Mouse (Mus musculus) limb, embryonic 15.5 days (tissue): ENCODE results near the gene Uqcc1. TPM values are rescaled to one million over a fixed set of nuclear protein-coding genes. Genes with fewer than 3 reads are reported as not detected.

ENCODE experiments used
- ATAC-seq: fragments of 200-750 bp; cut with Nextera tagmentation; 2 replicates; pipeline ENCODE4 v1.8.0; 2017; ENCODE audit warnings: low read depth, moderate TSS enrichment; ENCODE audit not compliant: insufficient number of reproducible peaks, low FRiP score, low TSS enrichment
- H3K27ac ChIP-seq: fragments of 300-500 bp; sonication (generic); 2 replicates; pipeline ENCODE4 v1.5.1; 2015; ENCODE audit warnings: moderate library complexity, mild to moderate bottlenecking, inconsistent platforms
- H3K27me3 ChIP-seq: fragments of 300-500 bp; sonication (generic); 2 replicates; pipeline ENCODE4 v1.6.1; 2015; ENCODE audit warnings: inconsistent platforms
- H3K36me3 ChIP-seq: fragments of 300-500 bp; sonication (generic); 2 replicates; pipeline ENCODE4 v1.6.1; 2015; ENCODE audit warnings: inconsistent platforms
- H3K4me1 ChIP-seq: fragments of 300-500 bp; sonication (generic); 2 replicates; pipeline ENCODE4 v1.6.1; 2015; ENCODE audit warnings: inconsistent platforms
- H3K4me2 ChIP-seq: fragments of 300-500 bp; sonication (generic); 2 replicates; pipeline ENCODE4 v1.6.1; 2015; ENCODE audit warnings: mild to moderate bottlenecking, inconsistent platforms
- H3K4me3 ChIP-seq: fragments of 300-500 bp; sonication (generic); 2 replicates; pipeline ENCODE4 v1.5.1; 2015; ENCODE audit warnings: mild to moderate bottlenecking, inconsistent platforms
- H3K9ac ChIP-seq: fragments of 300-500 bp; sonication (generic); 2 replicates; pipeline ENCODE4 v1.6.1; 2015; ENCODE audit warnings: inconsistent platforms
- H3K9me3 ChIP-seq: fragments of 300-500 bp; sonication (generic); 2 replicates; pipeline ENCODE4 v1.6.1; 2016; ENCODE audit warnings: inconsistent platforms
- WGBS: fragments of 180-500 bp; shearing (Covaris S2); methylation state at CpG from one replicate; pipeline ENCODE4 v1.1.7; 2015; 5-methylcytosine and 5-hydroxymethylcytosine counted together
- polyA plus RNA-seq: library from polyadenylated mRNA; unstranded; fragments of >200 nt; fragmentation: Nextera tagmentation; extraction: Ambion mirVana; gene quantifications from 2 replicates; pipeline ENCODE4 v1.2.1, GENCODE M21; 2015

Gene Uqcc1
- polyA plus RNA-seq, 1 experiment from 2014 or later: 60.8 TPM

DNA sequence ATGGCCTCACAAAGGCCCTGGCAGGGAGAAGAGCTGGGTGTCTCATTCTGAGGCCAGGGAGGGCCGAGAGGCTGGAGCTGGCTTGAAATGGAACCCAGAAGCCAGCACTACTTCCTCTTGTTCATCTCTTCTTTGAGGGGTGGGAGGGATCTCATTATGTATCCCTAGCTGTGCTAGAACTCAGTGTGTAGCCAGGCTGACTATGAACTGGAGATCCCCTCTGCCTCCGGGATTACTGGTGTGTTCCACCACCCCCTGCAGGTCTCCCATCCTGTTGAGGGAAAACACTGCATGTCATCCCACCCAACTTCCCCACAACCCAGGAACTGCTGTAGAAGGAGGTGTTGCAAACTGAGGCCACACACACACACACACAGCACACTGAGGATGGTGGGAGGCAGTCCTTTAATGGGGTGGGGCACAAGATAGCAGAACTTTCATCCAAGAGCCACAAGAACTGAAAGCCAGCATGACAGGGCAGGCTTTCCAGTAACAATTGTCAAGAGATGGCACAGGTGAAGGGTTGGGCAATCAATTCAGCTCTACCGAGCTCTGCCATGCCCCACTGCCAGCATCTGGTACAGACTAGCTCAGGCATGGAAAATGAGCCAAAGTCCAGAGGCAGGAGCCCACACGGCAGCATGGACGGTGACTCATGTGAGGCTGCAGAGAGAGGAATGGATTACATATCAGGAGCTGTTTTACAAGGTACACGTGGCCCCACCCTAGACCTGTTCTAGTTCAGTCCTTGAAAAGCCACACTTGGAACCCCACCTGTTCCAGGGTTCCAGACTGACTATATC, 110.5 kb downstream of the Uqcc1 start:
- H3K4me3 ChIP-seq: peak overlapping the region; percentile 78
- H3K4me1 ChIP-seq: peaks cover 27% of the 10 kb centered on the region
- H3K27ac ChIP-seq: peak overlapping the region; percentile 88
- H3K27me3 ChIP-seq: no peaks in the 10 kb centered on the region
- 63% methylated on average over 6 of the region's 6 CpGs for WGBS
- H3K4me2 ChIP-seq: peak overlapping the region; percentile 86
- peak overlapping the region; percentile 76; the same call in 1 of the 2 replicates for H3K9ac ChIP-seq
- peak; percentile 7; the same call in 1 of the 2 replicates for ATAC-seq
- H3K36me3 ChIP-seq: peaks cover 45% of the 10 kb centered on the region
- H3K9me3 ChIP-seq: no peaks in the 10 kb centered on the region

DNA sequence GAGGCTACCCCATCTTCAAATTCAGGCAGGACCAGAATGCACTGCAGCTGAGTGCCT, 110.9 kb downstream of the Uqcc1 start, which contains the start of gene BC029722:
Gene BC029722 (minus strand): TSS at position 35 of the 57 bp plus-strand sequence.
- Histone ChIP-seq H3K27me3 (no peaks in the 10 kb centered on the region), H3K9ac (peak within 1 kb of the TSS; percentile 76), H3K4me1 (peaks cover 27% of the 10 kb centered on the region), H3K9me3 (no peaks in the 10 kb centered on the region), H3K27ac (peak within 1 kb of the TSS; percentile 88), H3K36me3 (peaks cover 45% of the 10 kb centered on the region), H3K4me2 (peak within 1 kb of the TSS; percentile 86), H3K4me3 (peak within 1 kb of the TSS; percentile 78)
- no peak for ATAC-seq

DNA sequence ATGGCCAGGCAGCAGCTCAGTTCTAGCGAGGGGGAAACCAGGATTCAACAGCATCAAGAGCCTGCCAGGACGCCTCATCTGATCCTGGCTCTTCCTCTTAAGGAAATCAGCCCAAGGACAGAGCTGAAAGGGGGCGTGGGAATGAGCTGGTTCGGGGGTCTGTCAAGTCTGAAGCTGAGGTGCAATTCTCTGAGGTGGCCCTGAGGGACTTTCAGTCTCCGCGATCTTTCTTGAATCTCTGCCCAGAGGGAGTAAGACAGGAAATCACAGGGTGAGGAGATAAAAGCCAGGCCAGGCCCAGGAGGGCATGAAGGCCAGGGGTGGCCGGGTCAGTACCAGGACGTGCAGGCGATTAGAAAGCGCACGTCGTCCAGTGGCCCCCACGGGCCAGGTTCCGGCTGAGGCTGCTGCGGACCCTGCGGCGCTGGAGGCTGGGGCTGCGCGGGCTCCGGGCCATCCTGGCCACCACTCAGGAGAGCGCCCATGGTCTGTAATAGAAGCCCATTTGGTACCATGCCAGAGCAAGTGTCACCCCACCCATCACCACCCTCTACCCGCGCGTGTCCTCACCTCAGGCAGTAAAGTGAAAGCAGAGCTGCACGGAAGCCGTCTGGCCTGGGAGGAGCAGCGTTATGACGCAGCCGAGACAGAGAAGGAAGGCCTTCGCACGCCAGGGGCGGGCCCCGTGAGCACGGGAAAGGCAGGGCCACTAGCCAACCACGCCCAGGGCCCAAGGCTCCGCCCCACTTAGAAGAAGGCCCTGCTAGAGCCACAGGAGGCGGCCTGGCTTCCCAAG, 111.3 kb downstream of the Uqcc1 start:
- peaks cover 27% of the 10 kb centered on the region for H3K4me1 ChIP-seq
- peak overlapping the region; percentile 88 for H3K27ac ChIP-seq
- ATAC-seq: peak; percentile 91
- peaks cover 42% of the 10 kb centered on the region for H3K36me3 ChIP-seq
- H3K4me2 ChIP-seq: peak overlapping the region; percentile 86
- peak overlapping the region; percentile 76 for H3K9ac ChIP-seq
- 2% methylated on average over 32 of the region's 37 CpGs for WGBS
- H3K27me3 ChIP-seq: no peaks in the 10 kb centered on the region
- no peaks in the 10 kb centered on the region for H3K9me3 ChIP-seq
- peak overlapping the region; percentile 78 for H3K4me3 ChIP-seq

DNA sequence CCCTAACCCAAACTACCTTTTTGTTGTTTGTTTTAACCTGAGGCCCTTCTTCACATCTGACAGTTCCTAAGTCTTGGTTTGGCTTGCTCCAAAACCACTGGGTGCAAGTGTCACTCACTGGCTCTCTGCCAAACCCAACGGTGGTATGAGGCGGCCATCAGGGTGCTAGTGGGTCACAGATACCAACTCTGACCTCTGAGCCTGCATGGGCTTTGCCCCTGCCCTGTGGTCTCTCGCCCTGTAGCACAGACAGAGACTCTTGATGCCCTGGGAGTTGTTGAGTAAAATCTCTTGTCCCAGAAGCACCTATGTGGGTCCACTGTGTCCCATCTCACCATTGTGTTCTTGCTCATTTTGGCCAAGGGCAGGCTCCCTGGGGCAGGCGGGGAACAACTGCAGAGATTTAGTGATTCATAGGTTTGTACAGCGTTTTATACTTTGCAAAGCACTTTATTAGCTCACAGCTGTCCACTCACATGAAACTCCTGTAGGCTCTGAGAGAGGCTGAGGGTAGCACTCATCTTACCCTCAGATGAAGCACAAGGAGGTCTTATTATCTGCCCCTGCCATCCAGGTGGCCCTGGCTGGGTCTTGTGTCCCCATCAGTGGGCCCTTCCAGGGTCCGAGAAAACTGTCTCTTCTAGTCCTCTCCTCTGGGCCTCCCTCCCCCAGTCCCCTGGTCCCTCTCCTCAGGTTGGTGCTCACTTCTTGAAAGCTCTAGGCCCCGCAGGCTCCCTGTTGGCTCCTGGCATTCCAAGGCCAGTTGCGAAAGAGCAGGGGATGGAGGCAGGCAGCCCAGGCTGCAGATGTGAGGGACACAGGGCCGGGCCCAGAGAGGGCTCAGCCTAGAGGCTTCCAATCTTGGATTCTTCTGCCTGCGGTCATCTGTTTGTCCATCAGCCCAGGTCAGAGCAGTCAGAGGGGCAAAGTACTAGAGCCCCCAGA, 112.5 kb downstream of the Uqcc1 start:
- no peaks in the 10 kb centered on the region for H3K9me3 ChIP-seq
- peaks cover 27% of the 10 kb centered on the region for H3K4me1 ChIP-seq
- H3K4me2 ChIP-seq: peak overlapping the region; percentile 86; the same call in 1 of the 2 replicates
- H3K36me3 ChIP-seq: peaks cover 29% of the 10 kb centered on the region
- WGBS: 84% methylated on average over 10 of the region's 10 CpGs
- H3K9ac ChIP-seq: no peak overlapping the region
- H3K27me3 ChIP-seq: no peaks in the 10 kb centered on the region
- 0 out of 2 replicates have a peak overlapping the region, but pooled peaks have one; percentile 78 for H3K4me3 ChIP-seq
- ATAC-seq: no peak
- no peak overlapping the region for H3K27ac ChIP-seq

DNA sequence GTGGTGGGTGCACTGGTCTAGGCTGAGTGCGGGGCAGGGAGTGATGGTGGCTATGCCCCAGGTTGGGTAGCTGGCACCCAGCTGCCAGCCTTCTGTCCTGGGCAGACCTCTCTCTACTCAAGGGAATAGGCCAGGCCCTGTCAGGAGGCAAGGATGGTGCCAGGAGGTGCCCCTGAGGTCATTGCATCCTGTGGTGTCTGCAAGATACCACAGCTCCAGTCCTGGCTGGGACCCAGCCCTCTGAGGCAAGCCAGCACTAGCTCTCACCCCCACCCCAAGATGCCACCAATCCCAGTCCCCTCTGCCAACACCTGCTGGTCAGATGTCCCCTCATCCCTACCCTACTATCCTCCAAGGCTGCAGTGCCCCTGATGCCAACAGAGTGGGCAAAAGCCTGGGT, 113.9 kb downstream of the Uqcc1 start:
- peaks cover 27% of the 10 kb centered on the region for H3K4me1 ChIP-seq
- H3K27ac ChIP-seq: no peak overlapping the region
- H3K4me3 ChIP-seq: no peak overlapping the region
- 100% methylated on average over 1 of the region's 1 CpGs for WGBS
- H3K9me3 ChIP-seq: no peaks in the 10 kb centered on the region
- H3K36me3 ChIP-seq: peaks cover 17% of the 10 kb centered on the region
- H3K27me3 ChIP-seq: no peaks in the 10 kb centered on the region
- no peak for ATAC-seq
- no peak overlapping the region for H3K9ac ChIP-seq
- no peak overlapping the region for H3K4me2 ChIP-seq

DNA sequence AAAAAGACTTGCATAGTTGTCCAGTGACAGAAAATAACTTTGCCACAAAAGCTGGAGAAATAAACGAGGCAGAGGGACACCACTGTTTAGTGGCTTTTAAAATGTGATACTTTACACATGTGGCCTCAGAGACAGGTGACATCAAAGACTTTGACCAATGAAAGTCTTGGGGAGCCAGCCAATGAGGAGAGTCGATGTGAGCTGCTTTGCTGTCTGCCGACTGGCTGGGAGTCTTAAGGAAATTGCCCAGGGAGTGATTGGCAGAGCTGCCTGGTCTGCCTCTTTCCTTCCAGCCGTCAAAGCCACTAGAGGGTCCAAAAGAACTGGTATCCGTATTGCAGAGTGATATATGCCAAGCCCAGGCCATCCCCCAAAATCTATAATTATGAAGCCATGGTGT, 115.3 kb downstream of the Uqcc1 start:
- H3K9me3 ChIP-seq: no peaks in the 10 kb centered on the region
- peaks cover 22% of the 10 kb centered on the region for H3K4me1 ChIP-seq
- H3K4me2 ChIP-seq: no peak overlapping the region
- no peaks in the 10 kb centered on the region for H3K27me3 ChIP-seq
- ATAC-seq: no peak
- WGBS: 14% methylated on average over 5 of the region's 5 CpGs
- H3K4me3 ChIP-seq: no peak overlapping the region
- no peak overlapping the region for H3K9ac ChIP-seq
- H3K36me3 ChIP-seq: peaks cover 4% of the 10 kb centered on the region
- no peak overlapping the region for H3K27ac ChIP-seq

DNA sequence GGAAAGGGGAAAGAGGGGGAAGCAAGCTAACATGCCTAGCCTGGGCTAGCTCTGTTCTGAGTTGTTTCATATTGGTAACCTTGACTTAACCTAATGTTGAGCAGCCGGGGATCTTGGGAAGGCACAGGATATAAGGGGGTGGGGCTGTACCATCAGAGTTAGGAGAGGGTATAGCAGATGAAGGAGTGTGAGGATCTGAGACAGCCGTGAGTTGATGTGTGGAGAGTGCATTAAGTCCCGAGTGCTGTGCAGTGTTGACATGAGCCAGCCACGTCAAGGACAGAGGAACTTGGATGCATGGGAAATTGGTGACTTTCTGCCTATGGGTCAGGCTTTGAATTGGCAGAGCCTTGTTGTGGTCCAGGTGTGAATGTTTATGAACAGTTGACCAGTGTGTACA, 117.5 kb downstream of the Uqcc1 start:
- Histone ChIP-seq H3K27me3 (no peaks in the 10 kb centered on the region), H3K36me3 (no peaks in the 10 kb centered on the region), H3K27ac (no peak overlapping the region), H3K4me1 (peaks cover 3% of the 10 kb centered on the region), H3K9me3 (no peaks in the 10 kb centered on the region), H3K9ac (no peak overlapping the region), H3K4me3 (no peak overlapping the region), H3K4me2 (no peak overlapping the region)
- 77% methylated on average over 4 of the region's 4 CpGs for WGBS
- no peak for ATAC-seq

DNA sequence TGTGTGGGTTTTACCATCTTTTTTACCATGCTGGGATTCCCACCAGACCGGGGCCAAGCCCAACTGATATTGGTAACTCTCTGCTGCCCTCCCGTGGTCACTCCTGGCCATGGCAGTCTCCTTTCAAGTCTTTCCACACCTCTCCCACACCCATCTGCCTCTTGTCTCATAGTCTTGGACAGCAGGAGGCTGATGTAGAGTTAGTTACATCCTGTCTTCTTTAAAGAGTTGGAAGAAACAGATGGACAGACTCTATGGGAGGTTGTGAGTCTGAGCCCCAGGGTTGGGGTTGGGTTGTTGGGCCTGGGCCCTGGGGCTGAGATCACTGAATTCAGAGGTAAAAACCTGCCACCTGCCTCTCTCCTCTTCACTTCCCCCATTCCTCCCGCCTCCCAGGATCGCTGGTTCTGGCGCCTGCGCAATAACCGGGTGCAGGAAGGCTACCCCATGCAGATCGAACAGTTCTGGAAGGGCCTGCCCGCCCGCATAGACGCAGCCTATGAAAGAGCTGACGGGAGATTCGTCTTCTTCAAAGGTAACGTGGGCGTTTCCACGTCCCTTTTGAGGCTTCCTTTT, 118.2 kb downstream of the Uqcc1 start:
- H3K27me3 ChIP-seq: no peaks in the 10 kb centered on the region
- WGBS: 35% methylated on average over 16 of the region's 16 CpGs
- H3K4me3 ChIP-seq: no peak overlapping the region
- H3K9me3 ChIP-seq: no peaks in the 10 kb centered on the region
- ATAC-seq: no peak
- H3K27ac ChIP-seq: no peak overlapping the region
- no peaks in the 10 kb centered on the region for H3K36me3 ChIP-seq
- H3K9ac ChIP-seq: no peak overlapping the region
- H3K4me2 ChIP-seq: no peak overlapping the region
- no peaks in the 10 kb centered on the region for H3K4me1 ChIP-seq

DNA sequence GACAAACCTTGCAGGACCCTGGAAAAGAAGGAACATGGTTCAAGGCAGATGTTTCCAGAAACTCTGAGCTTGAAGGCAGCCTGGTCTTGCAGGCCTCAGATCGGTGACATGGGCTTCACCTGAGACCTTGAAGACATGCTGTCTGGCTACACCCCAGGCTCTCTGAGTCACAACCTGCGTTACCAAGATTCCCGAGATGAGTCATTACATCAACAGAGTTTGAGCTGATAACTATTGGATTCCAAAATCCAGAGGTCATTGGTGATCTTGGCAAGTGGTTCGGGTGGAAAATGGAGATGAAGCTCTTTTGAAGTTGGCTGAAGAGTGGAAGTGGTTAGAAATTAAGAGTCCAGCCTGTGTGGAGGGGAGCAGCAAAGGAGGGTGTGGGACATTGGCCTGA, 120.5 kb downstream of the Uqcc1 start:
- H3K4me1 ChIP-seq: peaks cover 6% of the 10 kb centered on the region; the same call in 1 of the 2 replicates
- no peak overlapping the region for H3K27ac ChIP-seq
- H3K4me2 ChIP-seq: no peak overlapping the region
- ATAC-seq: no peak
- H3K9me3 ChIP-seq: no peaks in the 10 kb centered on the region
- H3K9ac ChIP-seq: no peak overlapping the region
- 82% methylated on average over 4 of the region's 4 CpGs for WGBS
- no peak overlapping the region for H3K4me3 ChIP-seq
- no peaks in the 10 kb centered on the region for H3K27me3 ChIP-seq
- H3K36me3 ChIP-seq: no peaks in the 10 kb centered on the region

DNA sequence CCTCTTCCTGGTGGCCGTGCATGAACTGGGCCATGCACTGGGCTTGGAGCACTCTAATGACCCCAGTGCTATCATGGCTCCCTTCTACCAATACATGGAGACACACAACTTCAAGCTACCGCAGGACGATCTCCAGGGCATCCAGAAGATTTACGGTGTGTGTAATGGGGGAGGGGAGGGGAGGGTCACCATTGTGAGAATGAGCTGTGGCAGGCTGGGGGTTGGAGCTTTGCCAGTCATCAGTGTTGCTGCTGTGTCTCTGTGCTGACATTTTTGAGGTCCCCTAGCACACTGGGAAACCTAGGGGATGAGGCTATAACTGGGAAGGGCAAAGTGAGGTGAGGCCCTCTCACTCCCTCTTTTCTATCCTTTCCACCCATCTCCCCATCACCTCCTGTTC, 122.7 kb downstream of the Uqcc1 start:
- H3K4me1 ChIP-seq: peaks cover 6% of the 10 kb centered on the region; the same call in 1 of the 2 replicates

DNA sequence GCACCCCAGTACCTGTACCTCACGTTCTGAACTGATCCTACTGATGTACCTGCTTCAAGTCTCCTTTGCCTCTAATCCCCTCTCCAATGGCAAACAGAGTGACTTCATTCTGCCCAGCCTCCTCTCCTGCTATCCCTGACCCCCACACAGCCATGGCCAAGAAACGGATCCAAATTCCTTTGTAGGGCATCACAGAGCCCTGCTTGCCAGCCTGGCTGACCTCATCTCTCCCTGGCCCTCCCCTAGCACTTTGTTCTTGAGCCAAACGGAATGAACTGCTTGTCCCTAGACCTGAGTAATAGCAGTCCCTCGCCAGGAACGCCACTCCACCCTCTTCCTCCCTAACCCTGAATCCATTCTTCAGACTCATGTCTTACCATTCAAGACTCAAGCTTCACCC, 123.6 kb downstream of the Uqcc1 start:
- H3K27me3 ChIP-seq: no peaks in the 10 kb centered on the region
- H3K9me3 ChIP-seq: no peaks in the 10 kb centered on the region
- H3K27ac ChIP-seq: no peak overlapping the region
- no peak overlapping the region for H3K4me2 ChIP-seq
- no peak overlapping the region for H3K9ac ChIP-seq
- no peaks in the 10 kb centered on the region for H3K36me3 ChIP-seq
- no peak for ATAC-seq
- H3K4me1 ChIP-seq: peaks cover 6% of the 10 kb centered on the region; the same call in 1 of the 2 replicates
- H3K4me3 ChIP-seq: no peak overlapping the region
- WGBS: 59% methylated on average over 5 of the region's 5 CpGs

More for the DNA sequence above, 122.7 kb downstream of the Uqcc1 start:
- ATAC-seq: no peak
- Histone ChIP-seq H3K27ac (no peak overlapping the region), H3K9ac (no peak overlapping the region), H3K27me3 (no peaks in the 10 kb centered on the region), H3K4me3 (no peak overlapping the region), H3K4me2 (no peak overlapping the region), H3K36me3 (no peaks in the 10 kb centered on the region), H3K9me3 (no peaks in the 10 kb centered on the region)
- WGBS: 46% methylated on average over 4 of the region's 4 CpGs
